Mouse (Mus musculus) stomach, postnatal 0 days (tissue): ENCODE measurements around the gene Guk1.

Experiments
- CTCF ChIP-seq: IDR thresholded peaks from 2 replicates; pipeline ENCODE4 v1.5.1; 2016; ENCODE audit warnings: antibody characterized with exemption, low read depth, mild to moderate bottlenecking, moderate library complexity
- EP300 ChIP-seq: optimal IDR thresholded peaks from 2 replicates; pipeline ENCODE3; 2016; ENCODE audit warnings: antibody characterized with exemption

- TF ChIP-seq CTCF (no peak), EP300 (no peak)
Observed at GRCm38 (mm10) chr11:59224470-59224869, 32.5 kb upstream of the Guk1 start.
